Mouse (Mus musculus) heart, embryonic 15.5 days (tissue): ENCODE measurements around the gene 4930402H24Rik. TPM values are rescaled to one million over a fixed set of nuclear protein-coding genes. Genes with fewer than 3 reads are reported as not detected.
A peak's percentile ranks its signal among the peaks of the same experiment; 100 is the strongest.

Experiments
- ATAC-seq: fragments of 200-750 bp; cut with Nextera tagmentation; replicated peaks from 2 replicates; pipeline ENCODE4 v1.8.0; 2017; ENCODE audit warnings: low read depth, moderate TSS enrichment; ENCODE audit not compliant: insufficient number of reproducible peaks, insufficient read depth, low FRiP score
- H3K27ac ChIP-seq: fragments of 300-500 bp; sonication (generic); 2 replicates; pipeline ENCODE4 v1.5.1; 2015; ENCODE audit warnings: mild to moderate bottlenecking, inconsistent platforms
- H3K27me3 ChIP-seq: fragments of 300-500 bp; sonication (generic); 2 replicates; pipeline ENCODE4 v1.6.1; 2015; ENCODE audit warnings: inconsistent platforms
- H3K36me3 ChIP-seq: fragments of 300-500 bp; sonication (generic); 2 replicates; pipeline ENCODE4 v1.6.1; 2015; ENCODE audit warnings: mild to moderate bottlenecking, inconsistent platforms
- H3K4me1 ChIP-seq: fragments of 300-500 bp; sonication (generic); replicated peaks from 2 replicates; pipeline ENCODE4 v1.6.1; 2015; ENCODE audit warnings: inconsistent platforms
- H3K4me2 ChIP-seq: fragments of 300-500 bp; sonication (generic); 2 replicates; pipeline ENCODE4 v1.6.1; 2015; ENCODE audit warnings: inconsistent platforms, mild to moderate bottlenecking, moderate library complexity
- H3K4me3 ChIP-seq: fragments of 300-500 bp; sonication (generic); 2 replicates; pipeline ENCODE4 v1.5.1; 2015; ENCODE audit warnings: mild to moderate bottlenecking, inconsistent platforms
- H3K9ac ChIP-seq: fragments of 300-500 bp; sonication (generic); 2 replicates; pipeline ENCODE4 v1.6.1; 2015; ENCODE audit warnings: mild to moderate bottlenecking, inconsistent platforms
- H3K9me3 ChIP-seq: fragments of 300-500 bp; sonication (generic); replicated peaks from 2 replicates; pipeline ENCODE4 v1.6.1; 2016; ENCODE audit warnings: inconsistent platforms
- WGBS: fragments of 180-500 bp; shearing (Covaris S2); methylation state at CpG from one replicate; pipeline ENCODE4 v1.1.7; 2015; ENCODE audit warnings: mixed read lengths; 5-methylcytosine and 5-hydroxymethylcytosine counted together
- polyA plus RNA-seq: library from polyadenylated mRNA; unstranded; fragments of >200 nt; fragmentation: Nextera tagmentation; extraction: Ambion mirVana; gene quantifications from 2 replicates; pipeline ENCODE4 v1.2.1, GENCODE M21; 2015

Gene 4930402H24Rik
- polyA plus RNA-seq, 1 experiment from 2014 or later, result 50.9 TPM

GRCm38 (mm10) chr2:130693563-130693962 lies 212.6 kb downstream of the 4930402H24Rik start:
- H3K27me3 ChIP-seq, result peaks cover 46% of the 10 kb centered on the region
- WGBS, result 37% methylated on average over 3 of the region's 3 CpGs

GRCm38 (mm10) chr2:130689011-130689410 lies 217.2 kb downstream of the 4930402H24Rik start:
- Histone ChIP-seq H3K27ac (no peak overlapping the region), H3K9me3 (no peaks in the 10 kb centered on the region), H3K4me2 (no peak overlapping the region), H3K36me3 (0 out of 2 replicates have a peak, but pooled peaks cover 5% of the 10 kb centered on the region), H3K4me3 (no peak overlapping the region), H3K9ac (no peak overlapping the region), H3K4me1 (no peaks in the 10 kb centered on the region), H3K27me3 (peaks cover 2% of the 10 kb centered on the region)
- no peak for ATAC-seq
- WGBS, result 73% methylated on average over 2 of the region's 2 CpGs

More at GRCm38 (mm10) chr2:130693563-130693962, 212.6 kb downstream of the 4930402H24Rik start:
- no peaks in the 10 kb centered on the region for H3K36me3 ChIP-seq
- H3K9me3 ChIP-seq, result no peaks in the 10 kb centered on the region
- peaks cover 17% of the 10 kb centered on the region for H3K4me1 ChIP-seq
- ATAC-seq, result no peak
- no peak overlapping the region for H3K9ac ChIP-seq
- H3K4me3 ChIP-seq, result no peak overlapping the region
- H3K4me2 ChIP-seq, result no peak overlapping the region
- no peak overlapping the region for H3K27ac ChIP-seq

DNA sequence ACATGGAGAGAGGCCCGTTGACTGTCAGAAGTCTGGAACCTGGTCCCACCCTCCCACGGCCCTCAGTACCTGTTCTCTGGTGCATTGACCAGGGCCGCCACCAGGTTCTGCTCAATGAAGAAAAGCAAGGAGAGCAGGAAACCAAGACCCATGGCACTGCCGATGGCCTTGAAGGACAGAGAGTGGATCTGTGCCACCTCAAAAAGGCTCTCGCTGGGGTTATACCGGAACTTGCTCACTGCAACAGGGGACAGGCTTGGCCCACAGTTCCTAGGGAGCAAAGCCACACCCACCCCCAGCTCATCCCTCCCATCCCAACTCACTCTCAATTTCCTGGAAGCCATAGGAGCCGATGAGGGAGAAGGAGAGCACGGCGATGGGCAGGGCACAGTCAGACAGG lies 220.8 kb downstream of the 4930402H24Rik start:
- no peaks in the 10 kb centered on the region for H3K27me3 ChIP-seq
- no peak overlapping the region for H3K9ac ChIP-seq
- no peaks in the 10 kb centered on the region for H3K4me1 ChIP-seq
- WGBS, result 80% methylated on average over 9 of the region's 9 CpGs
- H3K27ac ChIP-seq, result no peak overlapping the region
- H3K4me3 ChIP-seq, result no peak overlapping the region
- no peak overlapping the region for H3K4me2 ChIP-seq
- H3K36me3 ChIP-seq, result peaks cover 28% of the 10 kb centered on the region; the same call in 1 of the 2 replicates
- no peaks in the 10 kb centered on the region for H3K9me3 ChIP-seq
- no peak for ATAC-seq

GRCm38 (mm10) chr2:130681531-130681930 lies 224.7 kb downstream of the 4930402H24Rik start:
- no peak overlapping the region for H3K9ac ChIP-seq
- no peak overlapping the region for H3K4me2 ChIP-seq
- no peaks in the 10 kb centered on the region for H3K27me3 ChIP-seq
- 76% methylated on average over 3 of the region's 3 CpGs for WGBS
- ATAC-seq, result no peak
- no peaks in the 10 kb centered on the region for H3K9me3 ChIP-seq
- H3K4me3 ChIP-seq, result no peak overlapping the region
- H3K36me3 ChIP-seq, result peaks cover 66% of the 10 kb centered on the region
- no peaks in the 10 kb centered on the region for H3K4me1 ChIP-seq
- H3K27ac ChIP-seq, result no peak overlapping the region

- no peaks in the 10 kb centered on the region for H3K27me3 ChIP-seq
- H3K4me3 ChIP-seq, result no peak overlapping the region
- H3K9me3 ChIP-seq, result no peaks in the 10 kb centered on the region
- peaks cover 81% of the 10 kb centered on the region for H3K36me3 ChIP-seq
- H3K27ac ChIP-seq, result no peak overlapping the region
- WGBS, result 90% methylated on average over 6 of the region's 6 CpGs
- H3K9ac ChIP-seq, result no peak overlapping the region
- ATAC-seq, result no peak
- H3K4me2 ChIP-seq, result no peak overlapping the region
- H3K4me1 ChIP-seq, result no peaks in the 10 kb centered on the region
These were observed 226.3 kb downstream of the 4930402H24Rik start for GRCm38 (mm10) chr2:130679899-130680298.

DNA sequence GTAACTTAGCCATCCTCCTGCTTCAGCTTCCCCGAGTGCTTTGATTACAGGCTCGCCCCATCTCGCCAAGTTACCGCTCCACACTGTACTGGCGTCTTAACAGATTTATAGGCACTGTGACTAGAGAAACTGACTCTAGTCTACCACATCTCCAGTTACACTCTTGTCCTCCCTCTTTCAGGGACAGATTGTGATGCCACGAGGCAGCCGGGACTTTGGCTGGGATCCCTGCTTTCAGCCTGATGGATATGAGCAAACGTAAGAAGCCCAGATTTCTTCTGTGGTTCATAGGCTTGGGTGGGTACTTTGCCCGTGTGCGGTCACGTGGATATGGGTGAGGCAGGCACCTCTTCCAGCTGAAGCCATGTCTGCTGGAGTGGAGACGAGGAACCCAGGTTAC lies 227.1 kb downstream of the 4930402H24Rik start:
- WGBS, result 91% methylated on average over 12 of the region's 12 CpGs
- H3K9ac ChIP-seq, result no peak overlapping the region
- no peaks in the 10 kb centered on the region for H3K4me1 ChIP-seq
- ATAC-seq, result no peak
- no peaks in the 10 kb centered on the region for H3K9me3 ChIP-seq
- no peak overlapping the region for H3K27ac ChIP-seq
- H3K4me3 ChIP-seq, result no peak overlapping the region
- H3K4me2 ChIP-seq, result no peak overlapping the region
- H3K27me3 ChIP-seq, result no peaks in the 10 kb centered on the region
- H3K36me3 ChIP-seq, result peaks cover 82% of the 10 kb centered on the region

DNA sequence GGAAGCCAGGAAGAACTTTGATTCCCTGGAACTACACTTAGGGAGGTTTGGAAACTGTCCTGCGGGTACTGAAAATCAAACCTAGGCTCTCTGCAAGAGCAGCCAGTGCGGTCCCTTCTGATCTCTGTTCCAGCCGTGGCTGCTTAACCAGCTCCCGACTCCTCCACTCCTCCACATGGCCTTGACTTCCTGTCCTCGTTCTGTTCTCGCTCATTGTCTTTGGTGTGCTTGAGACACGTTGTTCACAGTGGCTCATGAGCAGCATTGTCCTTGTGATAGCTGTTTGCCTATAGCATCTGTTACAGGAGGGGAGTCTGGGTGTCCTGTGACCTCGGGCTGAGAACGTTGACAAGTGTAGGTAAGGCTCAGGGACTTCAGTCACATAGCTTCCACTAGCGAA lies 229.0 kb downstream of the 4930402H24Rik start:
- Histone ChIP-seq H3K9ac (no peak overlapping the region), H3K4me2 (no peak overlapping the region), H3K9me3 (no peaks in the 10 kb centered on the region), H3K27ac (no peak overlapping the region), H3K4me1 (no peaks in the 10 kb centered on the region), H3K27me3 (no peaks in the 10 kb centered on the region), H3K36me3 (peaks cover 88% of the 10 kb centered on the region), H3K4me3 (no peak overlapping the region)
- WGBS, result 86% methylated on average over 10 of the region's 10 CpGs
- no peak for ATAC-seq

GRCm38 (mm10) chr2:130667559-130667958 lies 238.6 kb downstream of the 4930402H24Rik start, which contains the start of gene Itpa:
Gene Itpa, plus strand, starts transcription at chr2:130667610.
- peak within 1 kb of the TSS; percentile 77 for H3K4me3 ChIP-seq
- peaks cover 19% of the 10 kb centered on the region for H3K4me1 ChIP-seq
- peak; percentile 58 for ATAC-seq
- under 1% methylated on average over 31 of the region's 31 CpGs for WGBS
- H3K9me3 ChIP-seq, result no peaks in the 10 kb centered on the region
- peak within 1 kb of the TSS; percentile 83 for H3K27ac ChIP-seq
- H3K4me2 ChIP-seq, result peak within 1 kb of the TSS; percentile 90
- H3K27me3 ChIP-seq, result no peaks in the 10 kb centered on the region
- H3K36me3 ChIP-seq, result peaks cover 13% of the 10 kb centered on the region; the same call in 1 of the 2 replicates
- H3K9ac ChIP-seq, result peak within 1 kb of the TSS; percentile 67

- Histone ChIP-seq H3K4me1 (peaks cover 19% of the 10 kb centered on the region), H3K4me2 (peak within 1 kb of the TSS; percentile 63), H3K4me3 (peak within 1 kb of the TSS; percentile 68), H3K27me3 (no peaks in the 10 kb centered on the region), H3K36me3 (peaks cover 16% of the 10 kb centered on the region), H3K9ac (peak within 1 kb of the TSS; percentile 88), H3K9me3 (no peaks in the 10 kb centered on the region), H3K27ac (peak within 1 kb of the TSS; percentile 99)
- under 1% methylated on average over 40 of the region's 40 CpGs for WGBS
- ATAC-seq, result peak; percentile 95
These were observed 242.0 kb downstream of the 4930402H24Rik start, which contains the start of gene Ddrgk1 for GRCm38 (mm10) chr2:130664102-130664701. Gene Ddrgk1, minus strand, starts transcription at chr2:130664659.

- WGBS, result 90% methylated on average over 11 of the region's 11 CpGs
- peak overlapping the region; percentile 88 for H3K9ac ChIP-seq
- no peaks in the 10 kb centered on the region for H3K9me3 ChIP-seq
- H3K27ac ChIP-seq, result no peak overlapping the region
- H3K36me3 ChIP-seq, result peaks cover 24% of the 10 kb centered on the region
- H3K4me1 ChIP-seq, result peaks cover 17% of the 10 kb centered on the region
- H3K4me2 ChIP-seq, result peak overlapping the region; percentile 63
- H3K4me3 ChIP-seq, result peak overlapping the region; percentile 68
- H3K27me3 ChIP-seq, result no peaks in the 10 kb centered on the region
- no peak for ATAC-seq
These were observed 242.9 kb downstream of the 4930402H24Rik start for GRCm38 (mm10) chr2:130663342-130663741.

DNA sequence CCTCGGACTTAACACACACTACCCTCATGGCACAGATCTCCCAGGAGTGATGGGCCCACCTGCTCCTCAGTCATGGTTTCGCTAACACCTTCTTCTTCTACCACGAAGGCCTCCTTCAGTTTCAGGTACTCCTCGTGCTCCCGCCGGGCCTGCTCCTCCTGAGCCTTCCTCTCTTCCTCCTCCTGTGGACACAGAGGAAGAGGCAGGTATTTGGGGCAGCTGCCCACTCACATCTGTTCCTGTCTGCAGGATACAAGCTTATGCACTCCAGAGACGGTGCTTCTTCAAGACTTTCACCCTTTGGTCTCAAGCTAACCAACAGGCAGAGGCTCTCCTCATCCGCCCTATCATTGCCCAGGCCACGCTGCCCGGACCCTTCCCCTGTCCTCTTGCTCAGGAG lies 247.7 kb downstream of the 4930402H24Rik start:
- 91% methylated on average over 10 of the region's 10 CpGs for WGBS
- no peak overlapping the region for H3K27ac ChIP-seq
- H3K9me3 ChIP-seq, result no peaks in the 10 kb centered on the region
- H3K9ac ChIP-seq, result no peak overlapping the region
- H3K4me1 ChIP-seq, result peaks cover 6% of the 10 kb centered on the region
- no peak overlapping the region for H3K4me2 ChIP-seq
- peaks cover 63% of the 10 kb centered on the region for H3K36me3 ChIP-seq
- no peak for ATAC-seq
- H3K27me3 ChIP-seq, result no peaks in the 10 kb centered on the region
- no peak overlapping the region for H3K4me3 ChIP-seq

DNA sequence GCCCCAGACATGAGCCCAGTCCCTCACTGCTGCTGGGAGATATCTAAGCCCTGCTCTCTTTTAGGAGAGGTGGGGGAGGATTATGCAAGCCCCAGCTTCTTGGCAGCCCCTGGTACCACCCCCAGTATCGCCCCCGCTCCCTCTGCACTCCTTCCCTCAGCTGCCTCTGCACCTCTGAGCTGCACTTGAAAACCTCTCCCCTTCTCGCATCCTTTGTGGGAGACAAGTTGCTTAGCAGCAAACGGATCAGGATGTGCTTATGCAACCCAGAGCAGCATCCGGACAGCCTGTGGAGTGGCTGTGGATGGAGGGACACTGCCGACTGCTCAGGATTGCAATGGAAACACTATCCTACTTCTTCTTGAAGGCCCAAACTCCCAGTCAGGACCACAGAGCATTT lies 248.7 kb downstream of the 4930402H24Rik start:
- Histone ChIP-seq H3K4me2 (no peak overlapping the region), H3K9ac (no peak overlapping the region), H3K36me3 (peaks cover 72% of the 10 kb centered on the region), H3K27me3 (no peaks in the 10 kb centered on the region), H3K27ac (no peak overlapping the region), H3K9me3 (no peaks in the 10 kb centered on the region), H3K4me1 (no peaks in the 10 kb centered on the region), H3K4me3 (no peak overlapping the region)
- ATAC-seq, result no peak
- WGBS, result 82% methylated on average over 6 of the region's 6 CpGs
